Mouse (Mus musculus) heart, embryonic 13.5 days (tissue): ENCODE measurements around the gene Rap1gds1. TPM values are rescaled to one million over a fixed set of nuclear protein-coding genes. Genes with fewer than 3 reads are reported as not detected.

Experiments
- ATAC-seq: fragments of 200-750 bp; cut with Nextera tagmentation; 2 replicates; pipeline ENCODE4 v1.8.0; 2017; ENCODE audit warnings: moderate TSS enrichment; ENCODE audit not compliant: insufficient number of reproducible peaks, low FRiP score, low TSS enrichment; ENCODE audit errors: extremely low read depth
- H3K27ac ChIP-seq: fragments of 300-500 bp; sonication (generic); replicated peaks from 2 replicates; pipeline ENCODE4 v1.5.1; 2015; ENCODE audit warnings: moderate library complexity, mild to moderate bottlenecking, inconsistent platforms
- H3K27me3 ChIP-seq: fragments of 300-500 bp; sonication (generic); replicated peaks from 2 replicates; pipeline ENCODE4 v1.6.1; 2015; ENCODE audit warnings: mild to moderate bottlenecking, inconsistent platforms
- H3K36me3 ChIP-seq: fragments of 300-500 bp; sonication (generic); 2 replicates; pipeline ENCODE4 v1.6.1; 2015; ENCODE audit warnings: mild to moderate bottlenecking, inconsistent platforms
- H3K4me1 ChIP-seq: fragments of 300-500 bp; sonication (generic); 2 replicates; pipeline ENCODE4 v1.6.1; 2015; ENCODE audit warnings: inconsistent platforms
- H3K4me2 ChIP-seq: fragments of 300-500 bp; sonication (generic); 2 replicates; pipeline ENCODE4 v1.6.1; 2015; ENCODE audit warnings: inconsistent platforms, mild to moderate bottlenecking, moderate library complexity
- H3K4me3 ChIP-seq: fragments of 300-500 bp; sonication (generic); 2 replicates; pipeline ENCODE4 v1.5.1; 2015; ENCODE audit warnings: moderate library complexity, mild to moderate bottlenecking, inconsistent platforms
- H3K9ac ChIP-seq: fragments of 300-500 bp; sonication (generic); 2 replicates; pipeline ENCODE4 v1.6.1; 2015; ENCODE audit warnings: inconsistent platforms, mild to moderate bottlenecking, moderate library complexity
- H3K9me3 ChIP-seq: fragments of 300-500 bp; sonication (generic); 2 replicates; pipeline ENCODE4 v1.6.1; 2016; ENCODE audit warnings: inconsistent platforms
- WGBS: fragments of 180-500 bp; shearing (Covaris S2); methylation state at CpG from one replicate; pipeline ENCODE4 v1.1.7; 2015; ENCODE audit warnings: mixed read lengths; 5-methylcytosine and 5-hydroxymethylcytosine counted together
- polyA plus RNA-seq: library from polyadenylated mRNA; unstranded; fragments of >200 nt; fragmentation: Nextera tagmentation; extraction: Ambion mirVana; gene quantifications from 2 replicates; pipeline ENCODE4 v1.2.1, GENCODE M21; 2015

Rap1gds1 gene
- polyA plus RNA-seq, 1 experiment from 2014 or later = 48.5 TPM

- peak overlapping the region; percentile 45; the same call in 1 of the 2 replicates for H3K27ac ChIP-seq
- ATAC-seq = no peak
- peaks cover 24% of the 10 kb centered on the region for H3K4me1 ChIP-seq
- H3K27me3 ChIP-seq = no peaks in the 10 kb centered on the region
- H3K4me3 ChIP-seq = no peak overlapping the region
- H3K36me3 ChIP-seq = 0 out of 2 replicates have a peak, but pooled peaks cover 3% of the 10 kb centered on the region
- no peaks in the 10 kb centered on the region for H3K9me3 ChIP-seq
- 70% methylated on average over 11 of the region's 11 CpGs for WGBS
- H3K9ac ChIP-seq = no peak overlapping the region
- no peak overlapping the region for H3K4me2 ChIP-seq
Observed at GRCm38 (mm10) chr3:138880999-138881724, 193.8 kb downstream of the Rap1gds1 start.

- no peak for ATAC-seq
- H3K36me3 ChIP-seq = 0 out of 2 replicates have a peak, but pooled peaks cover 3% of the 10 kb centered on the region
- no peak overlapping the region for H3K27ac ChIP-seq
- H3K4me2 ChIP-seq = no peak overlapping the region
- H3K9me3 ChIP-seq = no peaks in the 10 kb centered on the region
- H3K4me3 ChIP-seq = no peak overlapping the region
- WGBS = 46% methylated on average over 4 of the region's 4 CpGs
- no peak overlapping the region for H3K9ac ChIP-seq
- peaks cover 17% of the 10 kb centered on the region for H3K4me1 ChIP-seq
- no peaks in the 10 kb centered on the region for H3K27me3 ChIP-seq
Observed at GRCm38 (mm10) chr3:138877741-138878140, 197.3 kb downstream of the Rap1gds1 start.

GRCm38 (mm10) chr3:138876931-138877361 lies 198.1 kb downstream of the Rap1gds1 start:
- no peak overlapping the region for H3K9ac ChIP-seq
- H3K4me2 ChIP-seq = no peak overlapping the region
- 82% methylated on average over 14 of the region's 14 CpGs for WGBS
- no peak overlapping the region for H3K27ac ChIP-seq
- no peak overlapping the region for H3K4me3 ChIP-seq
- 0 out of 2 replicates have a peak, but pooled peaks cover 3% of the 10 kb centered on the region for H3K36me3 ChIP-seq
- peaks cover 11% of the 10 kb centered on the region for H3K4me1 ChIP-seq
- no peaks in the 10 kb centered on the region for H3K9me3 ChIP-seq
- H3K27me3 ChIP-seq = no peaks in the 10 kb centered on the region
- ATAC-seq = no peak

GRCm38 (mm10) chr3:138876418-138876817 lies 198.6 kb downstream of the Rap1gds1 start:
- Histone ChIP-seq H3K27ac (no peak overlapping the region), H3K4me3 (no peak overlapping the region), H3K9ac (no peak overlapping the region), H3K4me2 (no peak overlapping the region), H3K36me3 (0 out of 2 replicates have a peak, but pooled peaks cover 3% of the 10 kb centered on the region), H3K27me3 (no peaks in the 10 kb centered on the region), H3K9me3 (no peaks in the 10 kb centered on the region), H3K4me1 (peaks cover 5% of the 10 kb centered on the region)
- no peak for ATAC-seq
- WGBS = 85% methylated on average over 10 of the region's 10 CpGs

GRCm38 (mm10) chr3:138875936-138876335 lies 199.1 kb downstream of the Rap1gds1 start:
- H3K9me3 ChIP-seq = no peaks in the 10 kb centered on the region
- no peak for ATAC-seq
- no peak overlapping the region for H3K9ac ChIP-seq
- H3K4me3 ChIP-seq = no peak overlapping the region
- H3K4me2 ChIP-seq = no peak overlapping the region
- H3K4me1 ChIP-seq = peaks cover under 1% of the 10 kb centered on the region; the same call in 1 of the 2 replicates
- H3K27me3 ChIP-seq = no peaks in the 10 kb centered on the region
- no peak overlapping the region for H3K27ac ChIP-seq
- WGBS = 88% methylated on average over 6 of the region's 6 CpGs
- H3K36me3 ChIP-seq = 0 out of 2 replicates have a peak, but pooled peaks cover 3% of the 10 kb centered on the region

Other genes with a start within 250 kb of the Rap1gds1 start
- gene Stpg2, start 130.5 kb upstream of the Rap1gds1 start, polyA plus RNA-seq = not detected in 2 replicates